Comparison of ENCODE assay signal across 21 mouse cellular contexts in the genomic region with DNA sequence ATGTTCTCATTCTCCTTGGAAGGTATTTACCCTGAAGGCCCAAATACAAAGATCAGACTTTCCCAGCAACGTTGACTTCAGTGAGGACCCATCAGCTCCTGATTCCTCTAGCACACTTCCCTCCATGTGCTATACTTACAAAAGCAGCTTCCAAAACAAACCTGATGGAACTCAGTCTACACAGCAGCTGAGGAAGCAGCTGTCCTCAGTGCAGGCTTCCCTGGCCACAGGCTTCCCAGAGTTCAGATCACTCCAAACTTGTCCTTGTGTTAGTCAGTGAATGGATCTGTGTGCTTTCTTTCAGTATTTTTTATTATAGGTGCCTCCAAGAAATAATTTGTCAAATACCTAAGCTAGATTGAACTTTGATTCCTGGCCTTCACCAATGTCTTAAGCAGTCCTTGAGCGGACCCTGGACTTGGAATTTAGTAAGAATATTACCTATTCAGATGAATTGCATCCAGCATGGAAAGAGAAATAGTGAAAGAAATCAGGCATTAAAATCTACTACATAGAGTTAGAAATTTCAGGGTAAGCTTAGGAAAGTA. TPM values are rescaled to one million over a fixed set of nuclear protein-coding genes. Genes with fewer than 3 reads are reported as not detected.
"Had no signal": no experiment of that assay in that cellular context is flagged by ENCODE, and none has a peak within 500 bp of the region (broad histone marks: within the 10 kb centered on the region; RNA-seq: fewer than 3 reads in every experiment).

No protein-coding gene starts in this region.

- DNase-seq: lung, adult 18-20 months; lung, embryonic 14.5 days; lung, postnatal 10 days; lung, postnatal 4 days; midbrain, embryonic 14.5 days; right cerebral cortex, postnatal 14 days; thymus, adult 2 months; thymus, postnatal 25 days; thymus, postnatal 4 days had no signal

- H3K4me1 ChIP-seq: midbrain, embryonic 10.5 days; midbrain, embryonic 12.5 days; neural tube, embryonic 12.5 days; stomach, embryonic 15.5 days had no signal

- H3K27ac ChIP-seq: midbrain, embryonic 10.5 days; midbrain, embryonic 12.5 days; neural tube, embryonic 12.5 days; stomach, embryonic 15.5 days; stomach, postnatal 0 days had no signal

- H3K36me3 ChIP-seq: midbrain, embryonic 10.5 days; midbrain, embryonic 12.5 days; neural tube, embryonic 12.5 days; stomach, embryonic 15.5 days had no signal

- H3K4me3 ChIP-seq: midbrain, embryonic 10.5 days; midbrain, embryonic 12.5 days; neural tube, embryonic 12.5 days; stomach, embryonic 15.5 days had no signal

- H3K27me3 ChIP-seq: midbrain, embryonic 12.5 days; neural tube, embryonic 12.5 days; stomach, embryonic 15.5 days had no signal

- H3K4me2 ChIP-seq: lung, embryonic 14.5 days; midbrain, embryonic 12.5 days; neural tube, embryonic 12.5 days; stomach, embryonic 15.5 days had no signal

RNA-seq across cellular contexts. Expression of a gene that starts 22.4 kb away (rescaled TPM):
- total RNA-seq: megakaryocyte, adult 5-6 weeks; megakaryocyte-erythroid progenitor cell, adult 5-6 weeks had no signal
- polyA plus RNA-seq: lung, embryonic 14.5 days; lung, embryonic 16.5 days; midbrain, embryonic 10.5 days; midbrain, embryonic 12.5 days; midbrain, embryonic 16.5 days; neural tube, embryonic 12.5 days; neural tube, embryonic 14.5 days; spleen, adult 2 months; stomach, embryonic 15.5 days; thymus, adult 2 months; urinary bladder, adult 2 months had no signal
